Mouse (Mus musculus): ENCODE results near the gene Gm9887.
"Not testable (repeated sequence)": the region's sequence is repeated elsewhere in the genome, so short reads cannot be mapped to it uniquely, and the experiment has no call there.

The Gm9887 gene

DNA sequence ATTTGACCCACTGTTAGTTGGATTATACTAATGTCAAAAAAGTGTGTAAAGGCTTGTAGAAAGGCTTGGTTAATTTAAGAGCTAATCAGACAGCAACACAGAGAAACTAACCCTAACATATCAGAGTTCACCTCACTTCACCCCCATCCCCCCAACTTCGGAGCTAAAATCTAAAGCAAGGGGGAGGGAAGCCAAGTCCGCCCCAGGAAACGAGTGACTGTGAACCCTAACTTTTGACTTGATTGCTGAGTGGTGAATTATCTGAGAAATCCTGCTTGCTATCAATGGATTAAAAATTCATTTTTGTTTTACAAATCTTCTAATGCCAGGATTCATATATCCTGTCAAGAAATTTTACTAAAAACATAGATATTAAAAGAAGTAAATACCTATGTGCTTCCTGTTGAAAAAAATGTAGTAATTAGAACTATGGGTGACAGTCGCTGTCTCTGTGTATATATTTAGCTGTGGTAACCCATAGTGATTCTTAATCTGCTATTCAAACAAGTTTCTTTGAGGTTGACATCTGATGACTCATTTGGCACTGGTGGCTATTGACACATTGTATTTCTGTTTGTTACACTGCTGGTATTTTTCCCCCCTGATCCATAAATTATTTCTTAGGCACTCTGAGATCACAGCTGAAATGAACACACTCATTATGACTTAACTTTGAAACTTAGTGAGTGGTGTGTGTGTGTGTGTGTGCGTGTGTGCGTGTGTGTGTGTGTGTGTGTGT lies 13.5 kb upstream of the Gm9887 start:
- DNase-seq, result no peak

DNA sequence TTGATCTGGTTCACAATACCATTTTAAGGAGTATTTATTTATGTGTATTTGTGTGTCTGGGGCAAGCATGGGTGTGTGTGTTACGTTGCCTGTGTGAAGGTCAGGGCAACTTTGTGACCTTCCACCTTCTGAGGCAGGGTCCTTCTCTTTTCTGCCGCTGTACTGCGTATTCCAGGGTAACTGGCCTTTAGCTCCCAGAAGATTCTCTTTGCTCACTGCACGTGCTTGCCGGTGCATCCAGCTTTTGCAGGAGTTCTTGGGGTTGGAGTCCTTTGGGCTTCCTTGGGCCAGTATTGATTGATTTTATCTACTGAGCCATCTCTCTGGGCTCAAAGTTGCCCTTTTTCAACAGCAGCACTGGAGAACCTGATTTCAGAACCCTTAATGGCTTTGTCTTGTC lies 12.3 kb upstream of the Gm9887 start:
- no peak for DNase-seq

GRCm38 (mm10) chr12:69382880-69383279 lies 10.6 kb upstream of the Gm9887 start:
- DNase-seq, result no peak

DNA sequence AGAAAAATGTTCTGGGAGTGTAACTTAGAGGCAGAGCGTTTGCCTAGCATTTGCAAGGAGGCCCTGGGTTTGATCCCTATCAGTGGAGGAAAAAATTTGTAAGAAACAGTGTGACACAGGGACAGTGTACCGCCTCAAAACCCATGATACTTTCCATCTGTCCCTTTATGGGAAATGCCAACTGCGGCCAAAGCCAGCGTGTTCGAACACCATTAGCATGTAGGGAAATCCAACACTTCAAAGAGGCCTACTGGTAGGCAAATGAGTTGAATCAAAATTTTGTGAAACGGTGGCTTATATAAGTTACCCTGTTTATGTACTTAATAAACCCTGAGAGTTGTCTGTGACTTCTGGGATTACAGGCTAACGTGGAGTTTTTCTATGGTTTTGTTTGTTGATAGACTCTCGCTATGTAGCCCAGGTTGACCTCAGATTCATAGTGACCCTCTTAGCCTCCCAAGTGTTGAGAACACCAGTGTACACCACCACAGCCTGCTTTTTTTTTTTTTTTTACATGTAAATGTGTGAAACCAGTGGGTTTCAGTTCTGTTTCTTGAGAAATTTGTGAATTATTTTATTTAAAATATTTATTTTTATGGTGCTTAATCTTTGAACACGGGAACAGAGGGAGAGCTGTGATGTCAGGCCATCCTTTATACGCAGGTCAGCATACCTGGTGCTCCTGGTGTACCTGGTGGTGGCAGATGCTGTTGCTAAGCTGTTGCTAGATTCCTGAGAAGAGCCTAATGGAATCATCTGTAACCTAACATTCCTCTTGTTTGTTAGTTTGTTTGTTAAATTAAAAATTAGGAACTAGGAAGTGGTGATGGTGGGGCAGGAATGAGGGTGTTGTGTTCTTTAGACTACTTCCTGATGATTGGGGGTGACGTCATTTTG lies 6.5 kb upstream of the Gm9887 start:
- DNase-seq, result no peak

GRCm38 (mm10) chr12:69377636-69378035 lies 5.4 kb upstream of the Gm9887 start:
- DNase-seq, result not testable (repeated sequence)

- DNase-seq, result no peak
Observed at GRCm38 (mm10) chr12:69377188-69377587, 4.9 kb upstream of the Gm9887 start.

DNA sequence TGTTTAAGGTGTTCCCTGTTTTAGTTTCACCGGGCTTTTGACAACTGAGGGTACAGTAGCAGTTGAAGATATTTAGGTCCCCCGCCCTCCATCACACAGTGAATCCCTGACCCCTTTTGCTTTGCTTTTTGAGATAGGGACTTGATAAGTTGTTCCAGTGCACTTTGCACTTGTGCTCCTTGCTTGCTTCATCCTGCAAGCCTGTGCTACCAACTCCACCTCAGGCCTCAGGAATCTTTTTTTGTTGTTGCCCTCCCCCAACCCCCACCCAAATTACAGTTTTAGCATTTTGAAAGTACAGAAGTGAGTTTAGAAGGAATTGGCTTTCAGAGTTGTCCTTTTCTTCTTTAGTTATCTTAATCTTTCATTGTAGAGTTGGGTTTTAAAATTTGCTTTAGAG lies 3.9 kb upstream of the Gm9887 start:
- DNase-seq, result no peak

- no peak for DNase-seq
Observed at GRCm38 (mm10) chr12:69373850-69374766, 1.9 kb upstream of the Gm9887 start.

DNA sequence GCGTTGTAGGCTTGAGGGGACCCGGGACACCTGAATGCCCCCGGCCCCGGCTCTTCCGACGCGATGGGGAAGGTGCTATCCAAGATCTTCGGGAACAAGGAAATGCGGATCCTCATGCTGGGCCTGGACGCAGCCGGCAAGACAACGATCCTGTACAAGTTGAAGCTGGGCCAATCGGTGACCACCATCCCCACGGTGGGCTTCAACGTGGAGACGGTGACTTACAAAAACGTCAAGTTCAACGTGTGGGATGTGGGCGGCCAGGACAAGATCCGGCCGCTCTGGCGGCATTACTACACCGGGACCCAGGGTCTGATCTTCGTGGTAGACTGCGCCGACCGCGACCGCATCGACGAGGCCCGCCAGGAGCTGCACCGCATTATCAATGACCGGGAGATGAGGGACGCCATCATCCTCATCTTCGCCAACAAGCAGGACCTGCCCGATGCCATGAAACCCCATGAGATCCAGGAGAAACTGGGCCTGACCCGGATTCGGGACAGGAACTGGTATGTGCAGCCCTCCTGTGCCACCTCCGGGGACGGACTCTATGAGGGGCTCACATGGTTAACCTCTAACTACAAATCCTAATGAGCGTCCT lies 573 bp upstream of the Gm9887 start:
- DNase-seq, result peak; percentile 20

GRCm38 (mm10) chr12:69371421-69371853 lies 821 bp downstream of the Gm9887 start:
- no peak for DNase-seq

- DNase-seq, result no peak
Observed at GRCm38 (mm10) chr12:69370936-69371335, 1.3 kb downstream of the Gm9887 start.

- no peak for DNase-seq
Observed at GRCm38 (mm10) chr12:69367557-69367956, 4.7 kb downstream of the Gm9887 start.

DNA sequence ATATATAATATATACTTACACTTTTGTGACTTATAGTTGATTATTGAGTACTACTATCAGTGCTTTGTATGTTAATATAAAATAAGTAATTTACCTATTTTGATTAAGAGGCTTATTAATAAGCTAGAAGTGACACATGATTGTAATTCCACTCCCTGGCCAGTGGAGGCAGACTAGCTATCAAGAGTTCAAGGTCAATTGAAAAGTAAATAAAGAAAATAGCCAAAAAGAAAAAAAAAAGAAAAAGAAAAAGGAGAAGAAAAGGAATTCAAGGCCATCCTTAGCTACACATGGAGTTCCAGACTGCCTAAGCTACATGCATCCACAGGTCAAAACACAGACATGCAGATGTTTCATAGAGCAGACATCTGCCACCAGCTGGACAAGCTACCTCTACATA lies 5.8 kb downstream of the Gm9887 start:
- no peak for DNase-seq

- DNase-seq, result no peak
Observed at GRCm38 (mm10) chr12:69365757-69366156, 6.5 kb downstream of the Gm9887 start.

DNA sequence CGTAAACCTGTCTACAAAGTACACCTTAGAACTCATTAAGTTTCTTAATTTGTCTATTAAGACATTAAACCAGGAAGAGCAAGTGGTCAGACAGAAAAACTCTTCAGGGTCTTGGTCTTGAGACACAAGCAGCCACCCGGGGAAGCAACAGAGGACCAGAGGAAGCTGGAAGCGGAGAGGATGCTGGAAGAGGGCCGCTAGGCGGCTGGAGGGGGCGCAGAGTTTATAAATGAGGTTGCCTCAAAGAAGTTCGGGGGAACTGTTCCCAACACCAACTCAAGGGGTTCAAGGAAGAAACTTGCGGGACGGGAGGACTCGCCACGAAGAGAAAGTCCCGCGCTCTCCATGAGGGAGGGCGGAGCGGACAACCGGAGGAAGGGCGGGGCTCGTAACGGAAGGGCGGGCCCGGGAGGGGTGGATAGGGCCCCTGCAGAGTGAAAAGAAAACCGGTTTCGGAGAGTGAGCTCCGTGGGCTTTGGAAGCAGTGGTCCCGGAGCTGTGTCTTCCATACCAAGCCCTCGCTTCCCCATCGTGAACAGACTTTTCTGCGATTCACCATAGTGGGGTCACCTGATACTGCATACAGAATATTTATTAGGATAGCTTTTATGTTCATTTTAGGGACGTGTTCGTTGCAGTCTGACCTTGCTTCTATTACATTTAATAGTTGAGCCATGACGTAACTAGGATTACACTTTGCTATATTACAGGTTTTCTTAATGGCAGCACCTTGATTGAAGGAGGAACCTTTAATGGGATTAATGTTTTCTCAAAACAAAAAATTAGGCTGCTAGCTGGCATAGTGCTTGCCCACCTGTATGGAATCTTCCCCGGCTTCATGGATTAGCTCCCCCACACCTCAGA lies 8.1 kb downstream of the Gm9887 start:
- DNase-seq, result peak; percentile 47

- not testable (repeated sequence) for DNase-seq
Observed at GRCm38 (mm10) chr12:69363110-69363509, 9.1 kb downstream of the Gm9887 start.

DNA sequence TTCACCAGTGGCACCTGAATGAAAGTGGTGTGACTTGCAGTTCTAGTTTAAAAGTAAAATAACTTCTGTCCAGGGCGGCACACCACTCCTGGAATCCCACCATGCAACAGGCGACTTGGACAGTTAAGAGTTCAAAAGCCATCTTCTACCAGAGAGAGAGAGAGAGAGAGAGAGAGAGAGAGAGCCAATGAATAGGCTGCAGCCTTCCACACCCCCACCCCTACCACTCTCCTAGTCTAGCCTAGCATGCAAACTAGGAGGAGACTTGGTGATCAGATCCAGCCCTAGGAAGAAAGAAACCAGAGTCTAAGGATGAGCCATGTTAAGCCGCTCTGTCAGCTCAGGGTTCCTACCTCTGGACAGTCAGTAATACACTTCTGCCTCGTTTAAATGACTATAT lies 9.9 kb downstream of the Gm9887 start:
- no peak for DNase-seq

GRCm38 (mm10) chr12:69361919-69362318 lies 10.3 kb downstream of the Gm9887 start:
- no peak for DNase-seq

GRCm38 (mm10) chr12:69360997-69361899 lies 11.0 kb downstream of the Gm9887 start:
- peak; percentile 98 for DNase-seq

DNA sequence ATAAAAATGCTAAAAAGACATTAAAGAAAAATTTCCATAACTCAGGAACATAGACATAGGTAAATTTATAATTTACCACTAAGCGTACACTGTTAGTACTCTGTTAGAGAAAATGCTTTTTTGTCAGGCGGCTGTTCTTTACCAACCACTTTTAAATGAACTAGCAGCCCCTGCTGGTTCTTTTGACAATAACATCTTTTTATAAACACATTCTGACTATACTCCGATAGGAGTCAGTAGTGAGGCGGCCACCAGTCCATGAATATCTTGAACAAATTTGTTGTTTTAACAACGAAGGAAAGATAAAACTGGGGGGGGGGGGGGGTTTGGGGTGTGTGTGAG lies 11.6 kb downstream of the Gm9887 start:
- DNase-seq, result no peak

- no peak for DNase-seq
Observed at GRCm38 (mm10) chr12:69357300-69357646, 15.0 kb downstream of the Gm9887 start.

Data from right cerebral cortex, postnatal 14 days (tissue).